Mouse (Mus musculus): ENCODE measurements around the gene 1700031F05Rik. TPM values are rescaled to one million over a fixed set of nuclear protein-coding genes. Genes with fewer than 3 reads are reported as not detected.
"Not testable (repeated sequence)": the region's sequence is repeated elsewhere in the genome, so short reads cannot be mapped to it uniquely, and the experiment has no call there.

The 1700031F05Rik gene
- not detected in 2 replicates for total RNA-seq (2015; ENCODE audit: low replicate concordance)
- not detected in 2 replicates for total RNA-seq (2017; ENCODE audit: low replicate concordance)

DNA sequence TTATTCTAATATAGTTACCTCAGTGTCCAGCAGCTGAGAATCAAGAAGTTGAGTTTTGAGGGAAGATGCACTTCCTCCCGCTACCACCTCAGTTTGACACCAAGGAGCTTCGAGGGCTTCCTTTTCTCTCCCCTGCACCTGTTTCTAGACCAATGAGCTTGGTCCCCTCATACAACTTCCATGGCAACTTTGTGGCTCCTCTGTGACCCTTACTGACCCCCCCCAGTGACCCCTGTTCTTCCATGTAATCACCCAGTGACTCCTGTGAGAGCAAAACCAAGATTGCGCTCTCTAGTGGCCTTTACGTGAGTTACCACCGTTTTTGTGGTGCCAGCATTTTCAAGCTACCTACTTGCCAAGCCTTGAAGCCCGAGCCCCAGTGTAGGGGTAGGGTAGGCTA, at the start of gene 1700031F05Rik:
Gene 1700031F05Rik (minus strand): TSS at position 101 of the 400 bp plus-strand sequence.
- ATAC-seq (replicated peaks; ENCODE audit: low FRiP score, poor library complexity, severe bottlenecking), result no peak

DNA sequence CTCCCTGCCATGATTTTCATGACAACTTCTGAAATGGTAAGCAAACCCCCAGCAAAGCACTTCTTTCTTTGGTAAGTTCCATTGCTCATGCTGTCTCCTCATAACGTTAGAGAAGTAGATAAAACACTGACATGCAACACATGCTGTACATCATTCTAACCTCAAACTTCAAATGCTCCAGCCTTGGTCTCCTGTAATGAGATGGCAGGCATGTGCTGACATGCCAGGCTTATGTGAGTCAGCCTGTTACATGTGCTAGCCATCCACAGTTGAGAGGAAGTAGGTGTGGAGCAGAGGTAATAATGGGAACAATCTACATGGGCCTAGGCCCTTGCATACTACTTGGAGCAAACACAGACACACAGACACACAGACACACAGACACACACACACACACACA, 47.1 kb upstream of the 1700031F05Rik start:
- ATAC-seq (replicated peaks; ENCODE audit: low FRiP score, poor library complexity, severe bottlenecking), result not testable (repeated sequence)

DNA sequence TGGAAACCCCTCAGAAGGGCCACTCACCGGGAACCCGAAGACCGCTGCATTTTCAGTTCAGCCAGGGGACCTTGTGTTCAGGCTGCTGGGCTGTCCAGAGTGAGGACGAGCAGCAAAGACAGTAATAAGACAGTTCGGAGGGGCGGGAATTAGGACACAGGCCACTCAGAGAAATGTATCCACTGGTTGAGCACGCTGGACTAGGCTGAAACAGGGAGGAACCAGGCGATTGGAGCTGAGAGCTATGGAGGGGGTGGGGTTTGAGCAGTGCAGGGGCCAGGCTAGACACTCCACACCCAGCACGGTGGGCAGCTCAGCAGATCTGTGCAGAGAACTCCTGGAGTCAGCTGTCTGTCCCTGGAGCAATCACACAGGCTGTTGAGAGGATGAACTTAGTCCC, 40.8 kb upstream of the 1700031F05Rik start, which contains the start of the genes Dmrtc1a and 1700011M02Rik:
Gene Dmrtc1a (minus strand): TSS at position 101 of the 400 bp plus-strand sequence.
Gene 1700011M02Rik (plus strand): TSS at position 319 of the 400 bp plus-strand sequence.
- not testable (repeated sequence) for ATAC-seq (replicated peaks; ENCODE audit: low FRiP score, poor library complexity, severe bottlenecking)

DNA sequence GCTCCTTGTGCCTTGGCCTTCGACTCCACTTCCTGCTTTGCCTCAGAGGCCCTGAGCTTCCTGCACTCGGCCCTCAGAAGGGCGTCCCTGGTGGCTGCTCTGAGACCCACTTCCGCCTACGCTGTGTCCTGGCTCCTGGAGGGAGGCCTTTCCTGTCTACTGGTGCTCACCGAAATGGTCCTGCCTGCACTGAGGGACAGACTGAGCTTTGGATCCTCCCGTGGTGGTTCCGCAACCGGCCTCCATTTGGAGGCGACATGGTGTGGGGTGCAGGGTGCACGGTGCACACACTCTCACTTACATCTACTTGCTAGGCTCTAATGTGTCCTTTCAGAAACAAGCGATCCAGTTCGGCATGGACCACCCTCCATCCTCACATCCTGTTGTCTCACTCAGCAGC, 13.3 kb downstream of the 1700031F05Rik start, which contains the start of gene Dmrtc1c2:
Gene Dmrtc1c2 (minus strand): TSS at position 101 of the 400 bp plus-strand sequence.
- ATAC-seq (replicated peaks; ENCODE audit: low FRiP score, poor library complexity, severe bottlenecking), result not testable (repeated sequence)

DNA sequence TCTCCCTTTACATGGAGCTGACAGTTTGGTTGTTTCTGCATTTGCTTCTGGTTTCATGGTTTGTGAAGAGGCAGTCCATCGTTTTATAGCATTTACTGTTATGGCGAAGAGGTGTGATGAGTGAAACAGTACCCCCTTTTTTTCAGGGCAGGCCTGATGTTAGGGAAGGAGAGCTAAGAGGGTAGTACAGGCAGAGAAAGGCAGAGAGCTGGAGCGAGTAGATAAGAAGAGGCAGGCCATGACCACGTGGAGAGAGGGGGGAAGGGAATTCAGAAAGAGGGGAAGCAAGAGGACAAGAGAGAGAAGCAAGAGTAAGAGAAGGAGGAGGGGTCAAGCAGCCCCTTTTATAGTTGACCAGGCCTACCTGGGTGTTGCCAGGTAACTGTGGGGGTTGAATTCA, 55.5 kb downstream of the 1700031F05Rik start:
- ATAC-seq (replicated peaks; ENCODE audit: low FRiP score, poor library complexity, severe bottlenecking), result no peak

Other genes with a start within 250 kb of the 1700031F05Rik start
- 0.38 and 2.1 TPM in 2 replicates for gene Phka1, start 223.7 kb downstream of the 1700031F05Rik start, total RNA-seq (2015; ENCODE audit: low replicate concordance)
- gene Phka1, start 223.7 kb downstream of the 1700031F05Rik start, total RNA-seq (2017; ENCODE audit: low replicate concordance), result 1.4 TPM in 2 replicates
- not detected in 2 replicates for gene Gm3880, start 181.0 kb downstream of the 1700031F05Rik start, total RNA-seq (2015; ENCODE audit: low replicate concordance)
- not detected in 2 replicates for gene Gm3880, start 181.0 kb downstream of the 1700031F05Rik start, total RNA-seq (2017; ENCODE audit: low replicate concordance)
- not detected in 2 replicates for gene Gm9112, start 160.3 kb downstream of the 1700031F05Rik start, total RNA-seq (2015; ENCODE audit: low replicate concordance)
- not detected in 2 replicates for gene Gm9112, start 160.3 kb downstream of the 1700031F05Rik start, total RNA-seq (2017; ENCODE audit: low replicate concordance)
- gene Dmrtc1b, start 160.1 kb downstream of the 1700031F05Rik start, total RNA-seq (2015; ENCODE audit: low replicate concordance), result not detected in 2 replicates
- gene Dmrtc1b, start 160.1 kb downstream of the 1700031F05Rik start, total RNA-seq (2017; ENCODE audit: low replicate concordance), result not detected in 2 replicates
- gene Dmrtc1c1, start 65.0 kb downstream of the 1700031F05Rik start, total RNA-seq (2015; ENCODE audit: low replicate concordance), result not detected in 2 replicates
- not detected in 2 replicates for gene Dmrtc1c1, start 65.0 kb downstream of the 1700031F05Rik start, total RNA-seq (2017; ENCODE audit: low replicate concordance)
- gene Dmrtc1c2, start 13.4 kb downstream of the 1700031F05Rik start, total RNA-seq (2015; ENCODE audit: low replicate concordance), result not detected in 2 replicates
- not detected in 2 replicates for gene Dmrtc1c2, start 13.4 kb downstream of the 1700031F05Rik start, total RNA-seq (2017; ENCODE audit: low replicate concordance)
- gene Dmrtc1a, start 40.7 kb upstream of the 1700031F05Rik start, total RNA-seq (2015; ENCODE audit: low replicate concordance), result not detected in 2 replicates
- gene Dmrtc1a, start 40.7 kb upstream of the 1700031F05Rik start, total RNA-seq (2017; ENCODE audit: low replicate concordance), result not detected in 2 replicates
- not detected in 2 replicates for gene 1700011M02Rik, start 40.9 kb upstream of the 1700031F05Rik start, total RNA-seq (2015; ENCODE audit: low replicate concordance)
- gene 1700011M02Rik, start 40.9 kb upstream of the 1700031F05Rik start, total RNA-seq (2017; ENCODE audit: low replicate concordance), result not detected in 2 replicates
- gene 1700018G05Rik, start 60.4 kb upstream of the 1700031F05Rik start, total RNA-seq (2015; ENCODE audit: low replicate concordance), result not detected in 2 replicates
- gene 1700018G05Rik, start 60.4 kb upstream of the 1700031F05Rik start, total RNA-seq (2017; ENCODE audit: low replicate concordance), result not detected in 2 replicates